Mouse (Mus musculus) neural tube, embryonic 15.5 days (tissue): ENCODE measurements around the gene Catsper1. TPM values are rescaled to one million over a fixed set of nuclear protein-coding genes. Genes with fewer than 3 reads are reported as not detected.
A peak's percentile ranks its signal among the peaks of the same experiment; 100 is the strongest.
"Not testable (repeated sequence)": the region's sequence is repeated elsewhere in the genome, so short reads cannot be mapped to it uniquely, and the experiment has no call there.

Source experiments
- ATAC-seq: fragments of 200-750 bp; cut with Nextera tagmentation; 2 replicates; pipeline ENCODE4 v1.8.0; 2017; ENCODE audit warnings: mild to moderate bottlenecking, moderate TSS enrichment, moderate library complexity; ENCODE audit not compliant: low FRiP score
- H3K27ac ChIP-seq: fragments of 300-500 bp; sonication (generic); replicated peaks from 2 replicates; pipeline ENCODE4 v1.5.1; 2015; ENCODE audit warnings: mild to moderate bottlenecking, inconsistent platforms
- H3K27me3 ChIP-seq: fragments of 300-500 bp; sonication (generic); replicated peaks from 2 replicates; pipeline ENCODE4 v1.6.1; 2015; ENCODE audit warnings: inconsistent platforms
- H3K36me3 ChIP-seq: fragments of 300-500 bp; sonication (generic); 2 replicates; pipeline ENCODE4 v1.6.1; 2015; ENCODE audit warnings: inconsistent platforms
- H3K4me1 ChIP-seq: fragments of 300-500 bp; sonication (generic); 2 replicates; pipeline ENCODE4 v1.6.1; 2015; ENCODE audit warnings: inconsistent platforms
- H3K4me2 ChIP-seq: fragments of 300-500 bp; sonication (generic); 2 replicates; pipeline ENCODE4 v1.6.1; 2015; ENCODE audit warnings: inconsistent platforms, mild to moderate bottlenecking, moderate library complexity
- H3K4me3 ChIP-seq: fragments of 300-500 bp; sonication (generic); replicated peaks from 2 replicates; pipeline ENCODE4 v1.5.1; 2015; ENCODE audit warnings: mild to moderate bottlenecking, inconsistent platforms
- H3K9ac ChIP-seq: fragments of 300-500 bp; sonication (generic); replicated peaks from 2 replicates; pipeline ENCODE4 v1.6.1; 2015; ENCODE audit warnings: mild to moderate bottlenecking, inconsistent platforms
- H3K9me3 ChIP-seq: fragments of 300-500 bp; sonication (generic); replicated peaks from 2 replicates; pipeline ENCODE4 v1.6.1; 2016; ENCODE audit warnings: inconsistent platforms
- WGBS: fragments of 180-500 bp; shearing (Covaris S2); methylation state at CpG from one replicate; pipeline ENCODE4 v1.1.7; 2015; ENCODE audit warnings: mixed read lengths; 5-methylcytosine and 5-hydroxymethylcytosine counted together
- polyA plus RNA-seq: library from polyadenylated mRNA; unstranded; fragments of >200 nt; fragmentation: Nextera tagmentation; extraction: Ambion mirVana; gene quantifications from 2 replicates; pipeline ENCODE4 v1.2.1, GENCODE M21; 2015

Catsper1 gene
- polyA plus RNA-seq, 1 experiment from 2014 or later: not detected

DNA sequence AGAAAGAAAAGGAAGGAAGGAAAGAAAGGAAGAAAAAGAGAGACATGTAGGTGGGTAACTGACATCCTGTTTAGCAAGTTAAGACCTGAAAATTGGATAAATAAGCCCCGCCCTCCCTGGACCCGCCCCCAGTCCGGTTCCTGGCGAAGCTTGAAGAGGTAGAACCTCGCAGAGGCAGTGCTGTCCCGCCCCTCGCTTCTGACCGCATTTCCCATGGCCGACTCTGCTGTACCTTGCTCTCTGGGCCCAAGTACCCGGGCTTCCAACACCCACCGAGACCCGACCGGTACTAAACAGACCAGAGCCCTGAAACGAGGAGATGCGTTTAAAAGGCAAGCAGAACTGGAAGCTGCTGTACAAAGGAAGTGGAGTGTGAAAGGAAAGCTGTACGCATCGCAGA is 11.7 kb upstream of the Catsper1 start:
- Histone ChIP-seq H3K9ac (no peak overlapping the region), H3K36me3 (no peaks in the 10 kb centered on the region), H3K4me3 (no peak overlapping the region), H3K4me1 (no peaks in the 10 kb centered on the region), H3K27me3 (no peaks in the 10 kb centered on the region), H3K4me2 (no peak overlapping the region), H3K27ac (no peak overlapping the region), H3K9me3 (no peaks in the 10 kb centered on the region)
- ATAC-seq: no peak
- 58% methylated on average over 17 of the region's 17 CpGs for WGBS

DNA sequence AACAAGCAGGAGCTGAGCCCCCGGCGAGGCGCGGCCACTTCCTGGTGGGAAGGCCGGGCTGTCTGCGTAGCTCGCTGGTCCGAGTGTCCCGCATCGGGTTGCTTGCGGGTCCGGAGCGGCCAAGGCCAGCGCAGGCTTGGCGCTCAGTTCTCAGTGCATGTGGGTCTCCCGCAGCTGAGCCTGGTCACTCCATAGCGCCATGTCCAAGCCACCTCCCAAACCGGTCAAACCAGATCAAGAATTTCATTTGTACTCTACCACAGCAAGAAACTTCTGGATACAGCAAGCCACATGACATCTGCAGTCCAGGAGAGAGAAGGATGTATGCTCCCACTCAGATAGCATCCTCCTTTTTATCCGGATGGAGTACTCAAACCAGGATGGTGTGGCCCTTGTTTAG is 7.6 kb upstream of the Catsper1 start:
- 78% methylated on average over 19 of the region's 19 CpGs for WGBS
- Histone ChIP-seq H3K4me2 (no peak overlapping the region), H3K9ac (no peak overlapping the region), H3K27me3 (no peaks in the 10 kb centered on the region), H3K27ac (no peak overlapping the region), H3K4me3 (no peak overlapping the region), H3K4me1 (no peaks in the 10 kb centered on the region), H3K9me3 (no peaks in the 10 kb centered on the region), H3K36me3 (no peaks in the 10 kb centered on the region)
- ATAC-seq: no peak

DNA sequence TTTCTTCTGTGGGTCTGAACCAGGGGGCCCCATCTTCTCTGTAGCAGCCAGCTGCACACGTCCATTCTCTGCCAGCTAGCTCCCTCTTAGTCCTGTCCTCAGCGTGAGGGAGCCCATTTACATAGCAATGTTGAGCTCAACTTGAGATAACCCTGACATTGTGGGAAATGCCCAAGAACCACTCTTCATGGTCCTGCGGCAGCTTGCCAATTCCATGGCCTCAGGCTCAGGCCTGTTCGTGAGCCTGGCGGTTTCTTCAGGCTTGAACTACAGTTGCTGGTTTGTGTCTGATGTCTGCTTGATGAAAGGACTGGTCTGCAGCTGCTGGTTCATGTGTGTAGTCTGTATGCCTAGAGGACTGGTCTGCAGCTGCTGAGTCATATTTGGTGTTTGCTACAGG is 800 bp upstream of the Catsper1 start:
- WGBS: 75% methylated on average over 5 of the region's 5 CpGs

GRCm38 (mm10) chr19:5337975-5338374 is 2.4 kb downstream of the Catsper1 start:
- H3K27me3 ChIP-seq: no peaks in the 10 kb centered on the region
- WGBS: 23% methylated on average over 5 of the region's 5 CpGs

More for the DNA sequence above, 800 bp upstream of the Catsper1 start:
- Histone ChIP-seq H3K4me2 (no peak overlapping the region), H3K9ac (no peak overlapping the region), H3K27ac (no peak overlapping the region), H3K9me3 (no peaks in the 10 kb centered on the region), H3K36me3 (no peaks in the 10 kb centered on the region), H3K27me3 (no peaks in the 10 kb centered on the region), H3K4me1 (no peaks in the 10 kb centered on the region), H3K4me3 (no peak overlapping the region)
- ATAC-seq: no peak

GRCm38 (mm10) chr19:5341360-5341759 is 5.8 kb downstream of the Catsper1 start:
- no peak overlapping the region for H3K4me3 ChIP-seq
- no peak overlapping the region for H3K9ac ChIP-seq
- H3K4me1 ChIP-seq: no peaks in the 10 kb centered on the region
- no peaks in the 10 kb centered on the region for H3K36me3 ChIP-seq
- H3K27ac ChIP-seq: no peak overlapping the region
- H3K4me2 ChIP-seq: no peak overlapping the region
- no peaks in the 10 kb centered on the region for H3K9me3 ChIP-seq
- WGBS: 87% methylated on average over 7 of the region's 7 CpGs
- no peaks in the 10 kb centered on the region for H3K27me3 ChIP-seq
- no peak for ATAC-seq

More at GRCm38 (mm10) chr19:5337975-5338374, 2.4 kb downstream of the Catsper1 start:
- H3K9me3 ChIP-seq: no peaks in the 10 kb centered on the region
- H3K27ac ChIP-seq: no peak overlapping the region
- H3K9ac ChIP-seq: no peak overlapping the region
- ATAC-seq: no peak
- H3K4me1 ChIP-seq: no peaks in the 10 kb centered on the region
- H3K4me2 ChIP-seq: no peak overlapping the region
- no peak overlapping the region for H3K4me3 ChIP-seq
- H3K36me3 ChIP-seq: no peaks in the 10 kb centered on the region

DNA sequence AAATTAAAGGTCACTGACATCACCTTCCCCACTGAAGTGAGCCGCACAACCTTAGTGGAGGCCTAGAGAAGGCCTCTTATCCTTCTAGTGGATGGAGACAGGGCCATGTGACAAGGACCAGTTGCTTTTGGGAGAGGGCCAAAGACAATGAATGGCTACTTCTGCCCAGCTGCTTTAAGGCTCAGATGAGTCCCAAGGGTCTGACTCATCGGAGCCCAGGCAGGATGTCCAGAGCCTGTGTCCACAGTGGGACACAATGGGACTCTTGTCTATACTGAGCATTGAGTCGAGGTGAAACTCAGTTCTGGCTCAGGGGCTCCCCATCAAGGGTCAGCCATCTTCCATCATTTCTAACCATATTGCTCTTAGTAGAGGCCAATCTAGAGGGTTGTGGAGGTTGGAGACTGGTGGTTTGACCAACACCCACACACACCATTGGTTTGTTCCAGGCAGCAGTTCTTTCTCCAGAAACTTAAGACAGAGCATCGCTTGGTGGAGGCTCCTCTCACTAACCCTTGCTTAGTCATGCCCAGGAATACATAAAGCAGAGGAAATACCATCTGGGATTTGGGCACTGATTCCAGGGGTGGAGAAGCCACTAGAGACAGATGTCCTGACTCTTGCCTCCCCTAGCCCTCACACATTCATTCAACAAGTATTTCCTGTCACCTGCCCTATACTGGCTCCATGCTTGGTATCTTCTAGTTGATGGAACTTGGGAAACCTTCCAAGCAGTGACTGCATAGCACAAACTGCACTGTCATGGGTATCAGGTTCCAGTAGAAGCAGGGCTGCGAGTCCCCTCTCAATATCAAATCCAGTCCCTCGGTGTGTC is 10.0 kb downstream of the Catsper1 start:
- H3K9me3 ChIP-seq: no peaks in the 10 kb centered on the region
- ATAC-seq: no peak
- no peak overlapping the region for H3K4me3 ChIP-seq
- H3K9ac ChIP-seq: no peak overlapping the region
- H3K36me3 ChIP-seq: no peaks in the 10 kb centered on the region
- peaks cover 6% of the 10 kb centered on the region for H3K4me1 ChIP-seq
- H3K27me3 ChIP-seq: no peaks in the 10 kb centered on the region; the same call in 1 of the 2 replicates
- WGBS: 76% methylated on average over 6 of the region's 6 CpGs
- no peak overlapping the region for H3K27ac ChIP-seq
- no peak overlapping the region for H3K4me2 ChIP-seq

DNA sequence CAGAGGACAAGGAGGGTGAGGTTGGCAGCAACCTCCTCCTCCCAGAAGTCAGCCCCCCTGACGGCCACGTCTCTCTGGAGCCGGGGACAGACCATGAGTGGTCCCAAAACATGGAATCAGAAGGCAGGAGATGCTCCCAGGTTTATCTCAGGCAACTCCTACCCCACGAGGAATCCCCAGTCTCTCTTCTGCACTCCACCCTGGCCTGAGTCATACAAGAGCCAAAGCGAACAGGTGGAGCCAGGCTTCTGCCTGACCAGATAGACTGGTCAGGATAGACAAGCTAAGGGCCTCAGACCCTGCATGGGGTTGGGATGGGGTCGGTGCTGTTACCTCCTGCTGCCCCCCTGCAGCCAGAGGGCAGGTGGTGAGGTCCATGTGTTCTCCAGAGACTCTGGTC is 12.5 kb downstream of the Catsper1 start:
- Histone ChIP-seq H3K27me3 (no peaks in the 10 kb centered on the region; the same call in 1 of the 2 replicates), H3K27ac (no peak overlapping the region), H3K4me1 (peaks cover 6% of the 10 kb centered on the region), H3K4me3 (no peak overlapping the region), H3K4me2 (no peak overlapping the region), H3K36me3 (no peaks in the 10 kb centered on the region), H3K9ac (no peak overlapping the region), H3K9me3 (no peaks in the 10 kb centered on the region)
- WGBS: 81% methylated on average over 6 of the region's 6 CpGs
- ATAC-seq: no peak

GRCm38 (mm10) chr19:5348526-5349501 is 13.3 kb downstream of the Catsper1 start:
- H3K9ac ChIP-seq: peak overlapping the region; percentile 57
- no peaks in the 10 kb centered on the region for H3K9me3 ChIP-seq
- H3K4me3 ChIP-seq: peak overlapping the region; percentile 39
- H3K27me3 ChIP-seq: no peaks in the 10 kb centered on the region; the same call in 1 of the 2 replicates
- H3K36me3 ChIP-seq: no peaks in the 10 kb centered on the region
- no peak overlapping the region for H3K27ac ChIP-seq
- H3K4me1 ChIP-seq: peaks cover 6% of the 10 kb centered on the region
- ATAC-seq: no peak; the same call in 1 of the 2 replicates
- H3K4me2 ChIP-seq: peak overlapping the region; percentile 79
- 4% methylated on average over 34 of the region's 34 CpGs for WGBS

- H3K4me2 ChIP-seq: peak within 1 kb of the TSS; percentile 79
- not testable (repeated sequence) for H3K27ac ChIP-seq, H3K36me3 ChIP-seq, H3K9me3 ChIP-seq, H3K4me1 ChIP-seq, ATAC-seq, H3K27me3 ChIP-seq
- 59% methylated on average over 6 of the region's 6 CpGs for WGBS
- peak within 1 kb of the TSS; percentile 39 for H3K4me3 ChIP-seq
- H3K9ac ChIP-seq: peak within 1 kb of the TSS; percentile 57
Measured at GRCm38 (mm10) chr19:5349502-5349873, 13.9 kb downstream of the Catsper1 start, which contains the start of gene Cst6. TSS of gene Cst6 (minus strand) at chr19:5349574.

DNA sequence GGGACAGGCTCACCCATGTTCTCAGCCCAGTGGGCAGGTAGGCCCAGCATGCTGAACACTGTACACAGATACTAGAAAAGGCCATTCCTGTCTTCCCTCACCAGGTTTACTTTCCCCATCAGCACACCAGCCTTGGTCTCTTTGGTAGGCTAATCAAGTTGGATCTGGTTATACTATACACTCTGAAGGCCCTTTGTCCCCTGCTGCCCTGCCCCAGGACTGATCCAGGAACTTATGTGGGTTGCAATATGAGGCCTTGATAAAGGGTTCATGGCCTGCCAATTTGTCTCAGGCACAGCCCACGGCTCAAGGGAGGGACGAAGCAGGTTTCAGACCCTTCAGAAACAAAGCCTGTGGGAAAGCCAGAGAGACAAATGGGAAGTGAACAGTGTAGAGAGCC is 18.1 kb downstream of the Catsper1 start:
- no peak for ATAC-seq
- Histone ChIP-seq H3K4me1 (peaks cover 6% of the 10 kb centered on the region), H3K9ac (no peak overlapping the region), H3K27ac (no peak overlapping the region), H3K9me3 (no peaks in the 10 kb centered on the region), H3K36me3 (no peaks in the 10 kb centered on the region), H3K4me3 (no peak overlapping the region), H3K4me2 (no peak overlapping the region), H3K27me3 (no peaks in the 10 kb centered on the region; the same call in 1 of the 2 replicates)
- 90% methylated on average over 2 of the region's 2 CpGs for WGBS

DNA sequence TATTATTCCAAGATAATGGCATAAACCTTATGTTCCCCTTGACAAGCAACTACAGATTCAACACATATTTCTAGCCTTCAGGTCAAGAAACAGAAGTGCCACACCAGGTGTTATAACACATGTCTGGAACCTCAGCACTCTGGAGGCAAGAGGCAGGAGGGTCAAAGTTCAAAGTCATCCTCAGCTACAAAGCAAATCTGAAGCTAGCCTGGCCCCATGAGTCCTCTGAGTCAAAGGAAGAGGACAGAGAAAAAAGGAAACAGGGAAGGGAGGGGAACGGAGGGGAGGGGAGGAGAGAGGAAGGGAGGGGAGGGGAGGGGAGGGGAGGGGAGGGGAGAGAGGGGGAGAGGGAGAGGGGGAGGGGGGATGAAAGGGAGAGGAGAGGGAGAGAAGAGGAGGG is 20.5 kb downstream of the Catsper1 start:
- WGBS: no CpG with 5 or more reads among the region's 1 CpGs
- no peak overlapping the region for H3K4me2 ChIP-seq
- no peak overlapping the region for H3K27ac ChIP-seq
- no peak overlapping the region for H3K9ac ChIP-seq
- H3K36me3 ChIP-seq: no peaks in the 10 kb centered on the region
- ATAC-seq: no peak
- H3K9me3 ChIP-seq: no peaks in the 10 kb centered on the region
- H3K4me1 ChIP-seq: no peaks in the 10 kb centered on the region
- H3K4me3 ChIP-seq: no peak overlapping the region
- no peaks in the 10 kb centered on the region for H3K27me3 ChIP-seq
